Mouse (Mus musculus) MEL-GATA-1-ER (cell line): ENCODE results near the gene Frmd4b.

ENCODE experiments used
- DNase-seq: peaks from one replicate; pipeline ENCODE4 v3.0.0-alpha.2; 2012; ENCODE audit warnings: low read depth; ENCODE audit errors: extremely low read depth

Gene Frmd4b

GRCm38 (mm10) chr6:97521279-97522038 lies 95.9 kb downstream of the Frmd4b start:
- DNase-seq, result no peak

GRCm38 (mm10) chr6:97520566-97520965 lies 96.8 kb downstream of the Frmd4b start:
- DNase-seq, result no peak

GRCm38 (mm10) chr6:97519553-97519952 lies 97.8 kb downstream of the Frmd4b start:
- DNase-seq, result no peak

- DNase-seq, result no peak
These were observed 98.9 kb downstream of the Frmd4b start for GRCm38 (mm10) chr6:97518467-97518866.

- no peak for DNase-seq
These were observed 99.6 kb downstream of the Frmd4b start for GRCm38 (mm10) chr6:97517616-97518235.

GRCm38 (mm10) chr6:97516941-97517340 lies 100.4 kb downstream of the Frmd4b start:
- DNase-seq, result no peak

GRCm38 (mm10) chr6:97510771-97511170 lies 106.6 kb downstream of the Frmd4b start:
- no peak for DNase-seq

- DNase-seq, result no peak
These were observed 107.9 kb downstream of the Frmd4b start for GRCm38 (mm10) chr6:97509434-97509833.

- no peak for DNase-seq
These were observed 108.9 kb downstream of the Frmd4b start for GRCm38 (mm10) chr6:97508480-97508879.

GRCm38 (mm10) chr6:97507893-97508292 lies 109.4 kb downstream of the Frmd4b start:
- DNase-seq, result no peak

- DNase-seq, result peak; percentile 73
These were observed 111.1 kb downstream of the Frmd4b start for GRCm38 (mm10) chr6:97506141-97506650.

- peak; percentile 92 for DNase-seq
These were observed 112.7 kb downstream of the Frmd4b start for GRCm38 (mm10) chr6:97504673-97505072.

GRCm38 (mm10) chr6:97501000-97501399 lies 116.3 kb downstream of the Frmd4b start:
- DNase-seq, result no peak

GRCm38 (mm10) chr6:97500246-97500645 lies 117.1 kb downstream of the Frmd4b start:
- DNase-seq, result no peak

GRCm38 (mm10) chr6:97496002-97496401 lies 121.3 kb downstream of the Frmd4b start:
- DNase-seq, result no peak

GRCm38 (mm10) chr6:97491065-97491464 lies 126.3 kb downstream of the Frmd4b start:
- DNase-seq, result no peak

GRCm38 (mm10) chr6:97488821-97489220 lies 128.5 kb downstream of the Frmd4b start:
- no peak for DNase-seq

GRCm38 (mm10) chr6:97488280-97488679 lies 129.1 kb downstream of the Frmd4b start:
- DNase-seq, result no peak

GRCm38 (mm10) chr6:97487535-97488081 lies 129.7 kb downstream of the Frmd4b start:
- DNase-seq, result no peak

GRCm38 (mm10) chr6:97486813-97487361 lies 130.5 kb downstream of the Frmd4b start:
- no peak for DNase-seq

- no peak for DNase-seq
These were observed 131.4 kb downstream of the Frmd4b start for GRCm38 (mm10) chr6:97485886-97486386.

- no peak for DNase-seq
These were observed 135.4 kb downstream of the Frmd4b start for GRCm38 (mm10) chr6:97481912-97482311.
